Mouse (Mus musculus) kidney, adult 2 months (tissue): ENCODE results near the gene Med12l. TPM values are rescaled to one million over a fixed set of nuclear protein-coding genes. Genes with fewer than 3 reads are reported as not detected.

Experiments used
- DNase-seq: peaks from one replicate; pipeline ENCODE4 v3.0.0; 2021
- H3K27ac ChIP-seq: fragments of 200-500 bp; 2 replicates; pipeline ENCODE4 v1.5.1; 2012; ENCODE audit warnings: low read depth, low read length, control low read depth, inconsistent platforms; ENCODE audit not compliant: insufficient read depth
- H3K27me3 ChIP-seq: fragments of 200-500 bp; replicated peaks from 2 replicates; pipeline ENCODE4 v1.6.1; 2012; ENCODE audit warnings: mild to moderate bottlenecking, moderate library complexity, low read length, inconsistent platforms; ENCODE audit not compliant: control insufficient read depth, insufficient read depth
- H3K36me3 ChIP-seq: fragments of 200-500 bp; 2 replicates; pipeline ENCODE4 v1.6.1; 2012; ENCODE audit warnings: mild to moderate bottlenecking, moderate library complexity, low read length, inconsistent platforms; ENCODE audit not compliant: control insufficient read depth, insufficient read depth
- H3K4me1 ChIP-seq: fragments of 200-500 bp; 2 replicates; pipeline ENCODE4 v1.6.1; 2011; ENCODE audit warnings: low read length; ENCODE audit not compliant: control insufficient read depth, insufficient read depth
- H3K4me3 ChIP-seq: fragments of 200-500 bp; 2 replicates; pipeline ENCODE4 v1.5.1; 2011; ENCODE audit warnings: mild to moderate bottlenecking, low read depth, low read length, control low read depth; ENCODE audit not compliant: insufficient read depth
- CTCF ChIP-seq: fragments of 200-500 bp; conservative IDR thresholded peaks from 2 replicates; pipeline ENCODE4 v1.5.1; 2011; ENCODE audit warnings: low read depth, mild to moderate bottlenecking, control low read depth, low read length, moderate library complexity, mixed read lengths; ENCODE audit not compliant: insufficient read depth, insufficient read length
- POLR2A ChIP-seq: fragments of 200-500 bp; IDR thresholded peaks from one replicate; pipeline ENCODE4 v1.6.1; 2011; ENCODE audit warnings: low read depth, low read length, control low read depth
- WGBS: fragments of 180-500 bp; shearing (Covaris S2); methylation state at CpG from one replicate; pipeline ENCODE4 v1.1.7; 2018; 5-methylcytosine and 5-hydroxymethylcytosine counted together
- polyA plus RNA-seq: library from polyadenylated mRNA; depleted of rRNA; stranded (reverse); fragments of >200 nt; gene quantifications from 2 replicates; pipeline ENCODE4 v1.2.3, GENCODE M21; 2012

Med12l gene
- polyA plus RNA-seq, 1 experiment = 0.64 TPM

GRCm38 (mm10) chr3:59277502-59278253 lies 272.1 kb downstream of the Med12l start:
- 48% methylated on average over 3 of the region's 3 CpGs for WGBS
- no peaks in the 10 kb centered on the region for H3K27me3 ChIP-seq
- H3K27ac ChIP-seq = no peak overlapping the region
- DNase-seq = no peak
- H3K36me3 ChIP-seq = no peaks in the 10 kb centered on the region
- no peaks in the 10 kb centered on the region for H3K4me1 ChIP-seq
- no peak overlapping the region for H3K4me3 ChIP-seq
- no peak for TF ChIP-seq POLR2A
- no peak for TF ChIP-seq CTCF

DNA sequence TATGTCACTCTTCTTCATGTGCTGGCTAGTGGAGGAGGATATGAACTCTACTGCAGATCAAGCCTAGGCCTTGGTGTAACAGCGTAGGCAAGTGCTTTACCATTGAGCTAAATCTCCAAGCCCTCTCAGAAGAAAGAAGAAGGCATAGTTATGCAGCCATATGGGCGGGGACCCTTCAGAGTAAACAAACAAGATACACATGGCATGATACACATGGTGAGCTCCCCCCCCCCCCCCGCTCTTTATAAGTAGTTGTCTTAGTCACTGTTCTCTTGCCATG lies 272.6 kb downstream of the Med12l start:
- Histone ChIP-seq H3K4me1 (no peaks in the 10 kb centered on the region), H3K27me3 (no peaks in the 10 kb centered on the region), H3K27ac (no peak overlapping the region), H3K4me3 (no peak overlapping the region), H3K36me3 (no peaks in the 10 kb centered on the region)
- no peak for DNase-seq
- no peak for TF ChIP-seq CTCF
- TF ChIP-seq POLR2A = no peak
- WGBS = 89% methylated on average over 3 of the region's 3 CpGs

DNA sequence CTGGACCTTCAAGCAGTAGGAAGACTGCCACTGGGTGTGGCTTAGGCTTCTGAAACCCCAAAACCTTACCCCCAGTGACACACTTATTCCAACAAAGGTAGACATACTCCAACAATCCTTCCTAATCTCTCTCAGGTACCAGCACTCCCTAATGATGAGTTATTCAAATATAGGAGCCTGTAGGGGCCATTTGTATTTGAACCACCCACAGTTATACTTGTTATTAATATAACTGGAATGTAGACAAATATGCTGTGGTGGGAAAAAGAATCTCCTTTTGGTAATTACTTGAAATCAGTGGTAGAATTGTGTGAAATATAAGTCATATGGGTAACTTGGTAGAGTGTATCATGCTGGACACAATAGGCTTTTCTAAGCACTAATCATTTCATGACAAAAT lies 273.0 kb downstream of the Med12l start:
- Histone ChIP-seq H3K36me3 (no peaks in the 10 kb centered on the region), H3K4me1 (no peaks in the 10 kb centered on the region), H3K4me3 (no peak overlapping the region), H3K27ac (no peak overlapping the region), H3K27me3 (no peaks in the 10 kb centered on the region)
- no peak for DNase-seq
- TF ChIP-seq POLR2A (no peak), CTCF (no peak)

DNA sequence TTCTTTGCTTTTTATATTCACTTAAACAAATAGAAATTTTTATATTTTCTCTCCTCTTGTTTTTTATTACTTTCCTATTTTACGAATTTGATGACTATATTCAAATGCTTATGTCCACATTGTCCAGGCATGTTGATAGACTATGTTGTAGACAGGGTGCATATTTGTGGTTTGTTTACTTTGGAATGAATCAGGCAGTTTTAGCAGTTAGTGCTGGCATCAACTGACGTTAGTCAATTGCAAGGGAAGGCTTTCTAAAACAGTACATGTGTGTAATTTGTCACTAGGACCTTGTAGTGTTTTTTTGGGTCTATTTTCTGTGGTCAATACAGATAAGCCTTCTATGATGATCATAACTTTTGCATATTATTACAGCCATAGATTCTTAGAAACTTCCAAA lies 284.9 kb downstream of the Med12l start:
- TF ChIP-seq CTCF (no peak), POLR2A (no peak)
- DNase-seq = peak; percentile 4
- H3K27me3 ChIP-seq = no peaks in the 10 kb centered on the region
- WGBS = 50% methylated on average over 2 of the region's 2 CpGs
- no peak overlapping the region for H3K27ac ChIP-seq
- no peaks in the 10 kb centered on the region for H3K36me3 ChIP-seq
- H3K4me3 ChIP-seq = no peak overlapping the region
- H3K4me1 ChIP-seq = no peaks in the 10 kb centered on the region

DNA sequence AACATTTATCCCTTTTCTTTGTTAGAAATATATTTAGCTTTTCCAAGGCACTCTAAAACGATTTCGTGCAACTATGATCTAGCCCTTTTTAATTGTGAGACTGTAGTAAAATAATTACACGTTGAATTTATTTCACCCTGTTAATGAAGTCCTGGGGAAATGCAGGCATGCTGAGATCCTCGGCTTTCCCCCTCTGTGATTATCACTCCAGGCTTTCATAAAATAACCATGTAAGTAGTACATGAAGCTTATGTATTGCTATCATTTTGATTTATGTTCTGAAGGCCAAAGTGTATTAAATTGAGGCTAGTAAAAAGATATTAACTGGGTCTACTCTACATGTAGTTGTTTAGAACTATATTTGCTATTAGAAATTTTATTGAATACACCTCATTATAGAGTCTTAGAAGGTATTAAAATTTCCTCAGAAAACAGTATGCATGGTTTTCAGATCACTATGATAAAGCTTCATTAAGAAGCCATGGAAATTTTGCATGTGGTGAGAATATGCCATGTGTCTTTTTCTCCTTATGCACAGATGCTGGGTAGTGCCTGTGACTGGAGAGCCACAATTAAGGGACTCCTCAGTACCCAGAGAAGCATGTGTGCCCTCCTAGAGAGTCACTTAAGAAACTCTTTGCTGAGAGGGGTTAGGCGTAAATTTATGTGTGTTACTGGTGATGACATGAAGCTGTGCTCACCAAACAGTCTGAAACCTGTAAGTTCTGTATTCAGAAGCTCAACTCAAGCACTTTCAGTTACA lies 288.0 kb downstream of the Med12l start:
- no peak for DNase-seq
- no peaks in the 10 kb centered on the region for H3K27me3 ChIP-seq
- no peaks in the 10 kb centered on the region for H3K4me1 ChIP-seq
- no peak for TF ChIP-seq CTCF
- TF ChIP-seq POLR2A = no peak
- 83% methylated on average over 5 of the region's 5 CpGs for WGBS
- H3K27ac ChIP-seq = no peak overlapping the region
- no peak overlapping the region for H3K4me3 ChIP-seq
- no peaks in the 10 kb centered on the region for H3K36me3 ChIP-seq

- 86% methylated on average over 16 of the region's 16 CpGs for WGBS
- no peak for TF ChIP-seq POLR2A
- H3K4me1 ChIP-seq = no peaks in the 10 kb centered on the region
- no peak overlapping the region for H3K4me3 ChIP-seq
- DNase-seq = no peak
- H3K27me3 ChIP-seq = no peaks in the 10 kb centered on the region
- H3K36me3 ChIP-seq = no peaks in the 10 kb centered on the region
- no peak overlapping the region for H3K27ac ChIP-seq
Observed at GRCm38 (mm10) chr3:59295699-59296562, 290.3 kb downstream of the Med12l start.

DNA sequence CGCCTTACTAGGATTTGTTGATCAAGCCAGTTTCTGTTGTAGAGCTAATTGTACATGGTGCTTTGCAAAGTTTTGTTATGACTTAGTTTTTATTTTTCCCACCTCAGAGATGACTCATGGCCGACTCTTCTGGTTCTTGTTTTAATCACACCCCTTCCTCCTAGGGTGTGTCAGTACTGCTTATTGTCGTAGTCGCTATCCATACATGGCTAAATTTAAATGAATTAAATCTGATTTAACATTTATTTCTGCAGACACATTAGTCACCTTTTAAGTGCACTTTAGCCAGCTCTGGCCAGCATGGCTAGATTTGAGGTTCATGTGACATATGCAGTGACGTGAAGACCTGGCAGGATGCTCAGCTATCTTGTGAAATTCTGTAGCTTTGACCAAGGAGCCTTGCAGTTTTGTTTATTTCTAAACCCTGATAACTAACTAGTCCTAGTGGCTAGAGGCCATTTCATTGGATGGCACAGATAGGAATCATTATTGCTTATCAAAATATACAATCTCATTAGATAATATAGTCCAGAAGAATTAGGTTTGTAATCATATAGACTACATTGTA lies 291.0 kb downstream of the Med12l start:
- Histone ChIP-seq H3K36me3 (no peaks in the 10 kb centered on the region), H3K4me1 (no peaks in the 10 kb centered on the region), H3K27me3 (no peaks in the 10 kb centered on the region), H3K4me3 (no peak overlapping the region), H3K27ac (no peak overlapping the region)
- no peak for DNase-seq
- WGBS = 90% methylated on average over 5 of the region's 5 CpGs
- TF ChIP-seq POLR2A (no peak), CTCF (no peak)
